Mouse (Mus musculus) forebrain, embryonic 13.5 days (tissue): ENCODE data around the gene Xpnpep3. TPM values are rescaled to one million over a fixed set of nuclear protein-coding genes. Genes with fewer than 3 reads are reported as not detected.
"Not testable (repeated sequence)": the region's sequence is repeated elsewhere in the genome, so short reads cannot be mapped to it uniquely, and the experiment has no call there.

Source experiments
- ATAC-seq: fragments of 200-750 bp; cut with Nextera tagmentation; 2 replicates; pipeline ENCODE4 v1.8.0; 2017
- H3K27ac ChIP-seq: fragments of 300-500 bp; sonication (generic); 2 replicates; pipeline ENCODE4 v1.5.1; 2015; ENCODE audit warnings: inconsistent platforms, mild to moderate bottlenecking, moderate library complexity
- H3K27me3 ChIP-seq: fragments of 300-500 bp; sonication (generic); 2 replicates; pipeline ENCODE4 v1.6.1; 2015; ENCODE audit warnings: mild to moderate bottlenecking, inconsistent platforms
- H3K36me3 ChIP-seq: fragments of 300-500 bp; sonication (generic); 2 replicates; pipeline ENCODE4 v1.6.1; 2015; ENCODE audit warnings: mild to moderate bottlenecking, inconsistent platforms; ENCODE audit not compliant: poor library complexity, severe bottlenecking
- H3K4me1 ChIP-seq: fragments of 300-500 bp; sonication (generic); 2 replicates; pipeline ENCODE4 v1.6.1; 2015; ENCODE audit warnings: inconsistent platforms
- H3K4me2 ChIP-seq: fragments of 300-500 bp; sonication (generic); 2 replicates; pipeline ENCODE4 v1.6.1; 2015; ENCODE audit warnings: inconsistent platforms, mild to moderate bottlenecking, moderate library complexity
- H3K4me3 ChIP-seq: fragments of 300-500 bp; sonication (generic); 2 replicates; pipeline ENCODE4 v1.5.1; 2015; ENCODE audit warnings: mild to moderate bottlenecking, inconsistent platforms
- H3K9ac ChIP-seq: fragments of 300-500 bp; sonication (generic); 2 replicates; pipeline ENCODE4 v1.6.1; 2015; ENCODE audit warnings: mild to moderate bottlenecking, inconsistent platforms
- H3K9me3 ChIP-seq: fragments of 300-500 bp; sonication (generic); replicated peaks from 2 replicates; pipeline ENCODE4 v1.6.1; 2016; ENCODE audit warnings: inconsistent platforms
- WGBS: fragments of 180-500 bp; shearing (Covaris S2); methylation state at CpG from one replicate; pipeline ENCODE4 v1.1.7; 2015; 5-methylcytosine and 5-hydroxymethylcytosine counted together
- polyA plus RNA-seq: library from polyadenylated mRNA; unstranded; fragments of >200 nt; fragmentation: Nextera tagmentation; extraction: Ambion mirVana; gene quantifications from 2 replicates; pipeline ENCODE4 v1.2.1, GENCODE M21; 2015

Xpnpep3 gene
- polyA plus RNA-seq, 1 experiment from 2014 or later = 8.4 TPM

DNA sequence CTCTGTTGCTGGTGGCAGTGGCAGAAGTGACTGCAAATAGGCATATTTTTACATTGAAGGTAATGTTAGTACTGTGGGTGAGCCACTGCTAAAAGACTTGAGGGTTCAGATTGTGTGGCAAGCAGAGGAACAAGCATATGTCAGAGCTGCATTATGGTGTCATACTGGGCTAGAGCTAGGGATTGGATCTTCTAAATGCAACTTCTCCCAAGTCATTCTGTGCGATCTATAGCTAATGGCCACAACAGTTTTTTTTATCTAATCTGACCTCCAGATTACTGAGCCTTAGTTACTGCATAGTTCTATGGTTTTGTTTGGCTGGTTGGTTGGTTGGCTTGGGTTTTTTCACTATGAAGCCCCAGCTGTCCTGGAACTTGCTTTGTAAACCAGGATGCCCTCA, 8.3 kb downstream of the Xpnpep3 start, which contains the start of gene Dnajb7:
Dnajb7 (minus strand) TSS at position 101 of the 400 bp plus-strand sequence.
- H3K4me2 ChIP-seq = no peak within 1 kb of the TSS
- H3K36me3 ChIP-seq = 0 out of 2 replicates have a peak, but pooled peaks cover 4% of the 10 kb centered on the region
- no peak within 1 kb of the TSS for H3K4me3 ChIP-seq
- H3K27ac ChIP-seq = no peak within 1 kb of the TSS
- no peak within 1 kb of the TSS for H3K9ac ChIP-seq
- 100% methylated on average over 1 of the region's 1 CpGs for WGBS
- H3K4me1 ChIP-seq = no peaks in the 10 kb centered on the region
- H3K27me3 ChIP-seq = no peaks in the 10 kb centered on the region
- H3K9me3 ChIP-seq = no peaks in the 10 kb centered on the region
- no peak for ATAC-seq

DNA sequence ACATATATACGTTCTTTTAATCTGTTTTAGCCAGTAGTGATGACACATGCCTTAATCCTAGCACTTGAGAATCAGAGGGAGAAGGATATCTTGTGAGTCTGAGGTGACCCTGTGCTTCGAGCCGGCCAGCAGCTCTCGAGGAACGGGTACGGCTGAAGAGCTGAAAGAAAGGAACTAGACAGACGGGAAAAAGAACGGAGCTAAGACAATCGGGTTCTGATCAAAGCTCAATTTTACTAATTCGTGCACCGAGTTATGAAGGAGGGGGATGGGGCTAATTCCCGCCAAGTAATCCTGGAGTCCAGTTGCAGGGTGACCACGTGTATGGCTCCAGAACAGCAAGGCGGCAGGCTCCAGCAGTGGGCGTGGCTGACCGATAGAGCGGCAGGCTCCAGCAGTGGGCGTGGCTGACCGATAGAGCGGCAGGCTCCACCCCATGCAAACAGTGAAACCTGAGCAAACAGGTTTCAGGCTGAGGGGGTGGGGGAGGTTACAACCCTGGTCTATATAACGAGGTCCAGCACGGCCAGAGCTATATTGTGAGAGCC, 16.9 kb downstream of the Xpnpep3 start:
- 4% methylated on average over 22 of the region's 22 CpGs for WGBS

DNA sequence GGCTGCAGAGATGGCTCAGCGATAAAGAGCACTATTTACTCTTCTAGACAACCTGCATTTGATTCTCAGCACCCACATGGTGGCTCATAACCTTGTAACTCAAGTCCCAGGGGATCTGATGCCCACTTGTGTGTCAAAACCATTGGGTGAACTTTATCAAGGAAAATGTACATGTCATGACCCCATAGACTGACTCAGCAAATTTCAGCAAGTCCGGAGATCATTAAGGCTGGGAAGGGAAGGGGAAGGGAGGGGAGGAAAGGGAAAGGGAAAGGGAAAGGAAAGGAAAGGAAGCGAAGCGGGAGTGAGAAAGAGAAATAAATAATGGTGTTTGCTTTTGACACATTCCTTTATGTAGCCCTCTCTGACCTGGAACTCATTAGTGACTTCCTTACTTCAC, 18.1 kb downstream of the Xpnpep3 start:
- no peak overlapping the region for H3K4me3 ChIP-seq
- H3K36me3 ChIP-seq = no peaks in the 10 kb centered on the region
- peaks cover 18% of the 10 kb centered on the region for H3K4me1 ChIP-seq
- 89% methylated on average over 4 of the region's 4 CpGs for WGBS
- no peak for ATAC-seq
- H3K4me2 ChIP-seq = no peak overlapping the region
- H3K27me3 ChIP-seq = no peaks in the 10 kb centered on the region
- H3K9ac ChIP-seq = no peak overlapping the region
- H3K27ac ChIP-seq = no peak overlapping the region
- no peaks in the 10 kb centered on the region for H3K9me3 ChIP-seq

More for the DNA sequence above, 16.9 kb downstream of the Xpnpep3 start:
- not testable (repeated sequence) for H3K27me3 ChIP-seq, H3K27ac ChIP-seq, H3K36me3 ChIP-seq, H3K9me3 ChIP-seq
- Histone ChIP-seq H3K9ac (peak overlapping the region; percentile 37; the same call in 1 of the 2 replicates), H3K4me3 (peak overlapping the region; percentile 31), H3K4me2 (peak overlapping the region; percentile 58), H3K4me1 (peaks cover 18% of the 10 kb centered on the region)
- peak; percentile 30; the same call in 1 of the 2 replicates for ATAC-seq

DNA sequence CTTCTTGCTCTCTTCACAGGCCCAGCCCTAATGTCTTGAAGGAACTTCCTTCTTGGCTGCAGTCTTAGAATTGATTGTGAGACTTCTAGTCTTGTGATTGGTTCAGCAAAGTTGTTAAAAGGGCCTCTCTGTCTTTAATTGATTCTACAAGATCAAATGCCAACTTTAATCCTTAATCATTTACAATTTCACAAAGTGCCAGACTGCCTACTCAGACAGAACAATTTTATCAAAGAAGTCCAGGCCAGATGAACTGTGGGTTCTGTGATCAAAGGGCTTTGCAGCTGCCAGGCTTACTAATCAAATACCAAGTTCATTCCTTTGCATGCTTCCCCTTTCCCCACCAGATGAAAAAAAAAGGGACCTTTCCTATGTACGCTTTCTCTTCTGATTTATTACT, 21.5 kb downstream of the Xpnpep3 start:
- H3K9ac ChIP-seq = no peak overlapping the region
- H3K4me2 ChIP-seq = no peak overlapping the region
- H3K4me1 ChIP-seq = peaks cover 18% of the 10 kb centered on the region
- WGBS = 47% methylated on average over 1 of the region's 1 CpGs
- no peaks in the 10 kb centered on the region for H3K36me3 ChIP-seq
- H3K4me3 ChIP-seq = no peak overlapping the region
- no peaks in the 10 kb centered on the region for H3K27me3 ChIP-seq
- H3K9me3 ChIP-seq = no peaks in the 10 kb centered on the region
- no peak overlapping the region for H3K27ac ChIP-seq
- ATAC-seq = no peak

DNA sequence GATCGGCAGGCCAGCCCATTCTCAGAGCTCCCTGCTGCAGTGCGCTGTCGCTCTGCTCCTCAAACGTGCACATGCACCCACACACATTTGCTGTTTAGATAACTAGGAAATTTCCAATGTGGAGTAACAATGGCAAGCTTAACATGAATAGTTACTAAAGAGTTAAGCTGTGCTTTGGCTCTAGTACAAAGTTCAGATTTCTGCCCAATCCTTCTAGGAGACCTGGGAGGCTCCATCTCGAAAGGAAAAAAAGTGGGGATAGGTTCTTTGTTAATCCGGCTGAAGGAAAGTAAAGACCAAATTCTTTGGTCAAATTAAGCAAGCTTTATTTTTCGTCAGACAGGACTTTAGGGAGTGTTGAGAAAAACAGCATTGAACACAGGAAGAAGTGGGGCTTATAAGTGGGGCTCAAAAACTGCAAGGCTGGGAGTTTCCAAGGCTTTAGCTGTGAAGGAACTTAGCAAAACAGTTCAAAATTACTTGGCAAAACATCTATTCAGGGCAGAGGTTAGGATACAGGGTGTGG, 22.3 kb downstream of the Xpnpep3 start:
- Histone ChIP-seq H3K9ac (no peak overlapping the region; the same call in 1 of the 2 replicates), H3K4me2 (no peak overlapping the region), H3K4me3 (no peak overlapping the region), H3K27me3 (no peaks in the 10 kb centered on the region), H3K9me3 (no peaks in the 10 kb centered on the region), H3K36me3 (peaks cover 1% of the 10 kb centered on the region), H3K27ac (no peak overlapping the region), H3K4me1 (peaks cover 10% of the 10 kb centered on the region)
- 55% methylated on average over 7 of the region's 7 CpGs for WGBS
- ATAC-seq = no peak

DNA sequence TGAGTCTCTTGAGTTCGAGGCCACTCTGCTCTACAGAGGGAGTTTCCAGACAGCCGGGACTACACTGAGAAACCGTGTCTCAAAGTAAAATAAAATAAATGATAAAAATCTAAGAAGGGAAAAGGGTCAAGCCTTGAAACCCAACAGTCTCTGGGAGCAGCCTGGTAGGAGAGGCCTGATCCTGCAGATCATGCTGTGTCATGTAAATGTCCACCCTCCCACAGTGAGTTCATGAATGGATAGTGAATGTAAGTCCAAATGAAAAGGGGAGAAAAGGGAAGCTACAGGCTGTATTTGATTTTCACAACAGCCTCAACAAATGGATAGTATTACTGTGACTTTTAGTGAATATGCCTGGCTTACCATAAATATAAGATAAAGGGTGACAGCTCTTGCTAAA, 25.4 kb downstream of the Xpnpep3 start:
- 86% methylated on average over 3 of the region's 3 CpGs for WGBS
- Histone ChIP-seq H3K9ac (no peak overlapping the region), H3K4me2 (no peak overlapping the region), H3K36me3 (peaks cover 9% of the 10 kb centered on the region), H3K27me3 (no peaks in the 10 kb centered on the region), H3K4me1 (peaks cover 9% of the 10 kb centered on the region), H3K9me3 (no peaks in the 10 kb centered on the region), H3K27ac (no peak overlapping the region), H3K4me3 (no peak overlapping the region)
- ATAC-seq = no peak

DNA sequence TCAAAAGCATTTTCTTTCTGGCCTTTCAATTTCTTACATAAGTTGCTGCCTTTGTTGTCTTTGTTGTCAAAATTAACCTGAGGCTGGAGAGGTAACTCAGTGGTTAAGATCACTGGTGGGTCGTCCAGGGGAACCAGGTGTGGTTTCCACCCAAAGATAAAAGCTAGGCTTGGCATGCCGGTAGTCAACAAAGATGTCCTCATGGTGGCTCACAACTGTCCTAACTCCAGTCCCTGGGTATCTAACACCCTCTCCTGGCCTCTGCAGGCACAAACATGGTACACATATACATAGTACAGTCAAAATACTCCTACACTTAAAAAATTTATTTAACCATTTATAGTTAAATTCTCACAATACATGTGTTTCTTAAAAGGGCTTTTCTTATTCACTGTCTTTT, 28.0 kb downstream of the Xpnpep3 start:
- H3K9me3 ChIP-seq = no peaks in the 10 kb centered on the region
- no peak overlapping the region for H3K9ac ChIP-seq
- H3K4me2 ChIP-seq = no peak overlapping the region
- no peaks in the 10 kb centered on the region for H3K4me1 ChIP-seq
- no peak overlapping the region for H3K27ac ChIP-seq
- no peak for ATAC-seq
- H3K27me3 ChIP-seq = no peaks in the 10 kb centered on the region
- 89% methylated on average over 2 of the region's 2 CpGs for WGBS
- H3K4me3 ChIP-seq = no peak overlapping the region
- peaks cover 32% of the 10 kb centered on the region for H3K36me3 ChIP-seq

DNA sequence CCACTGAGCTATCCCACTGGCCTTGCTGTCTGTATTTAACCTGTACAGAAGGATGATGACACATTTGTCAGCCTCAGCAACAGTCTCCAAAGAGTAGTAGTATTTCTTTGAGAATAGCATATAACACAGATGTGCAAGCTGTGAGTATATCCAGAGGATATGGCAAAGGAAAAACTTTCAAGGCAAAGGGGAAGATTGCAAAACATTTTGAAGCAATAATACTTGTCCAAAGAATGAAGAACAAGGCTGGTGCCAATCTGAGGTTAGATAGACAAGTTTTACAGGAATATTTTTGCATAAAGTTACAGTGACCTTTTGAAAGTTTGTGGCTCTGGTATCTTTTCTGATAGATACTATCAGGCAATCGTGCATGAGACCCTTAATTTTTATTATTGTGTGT, 31.3 kb downstream of the Xpnpep3 start:
- 95% methylated on average over 1 of the region's 1 CpGs for WGBS
- Histone ChIP-seq H3K36me3 (peaks cover 32% of the 10 kb centered on the region), H3K27me3 (no peaks in the 10 kb centered on the region), H3K9me3 (no peaks in the 10 kb centered on the region), H3K4me1 (no peaks in the 10 kb centered on the region), H3K27ac (no peak overlapping the region), H3K4me2 (no peak overlapping the region), H3K9ac (no peak overlapping the region), H3K4me3 (no peak overlapping the region)
- no peak for ATAC-seq

DNA sequence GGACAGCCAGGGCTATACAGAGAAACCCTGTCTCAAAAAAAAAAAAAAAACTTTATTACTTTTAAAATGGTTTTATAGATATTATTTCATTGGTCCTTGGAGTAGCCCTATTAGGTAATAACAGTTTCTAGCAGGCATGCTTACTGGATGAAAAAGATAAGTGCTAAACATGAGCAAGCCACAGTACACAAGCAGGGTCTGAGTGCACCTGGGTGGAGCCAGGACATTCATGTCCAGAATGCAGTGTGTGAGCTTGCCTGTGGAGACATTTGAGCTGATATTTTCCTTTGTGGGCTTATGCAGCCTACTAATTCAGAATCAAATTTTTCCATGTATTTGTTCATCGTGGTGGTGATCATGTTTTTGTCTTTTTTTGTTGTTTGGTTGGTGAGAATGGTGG, 38.4 kb downstream of the Xpnpep3 start:
- WGBS = 97% methylated on average over 1 of the region's 1 CpGs
- H3K4me1 ChIP-seq = no peaks in the 10 kb centered on the region

DNA sequence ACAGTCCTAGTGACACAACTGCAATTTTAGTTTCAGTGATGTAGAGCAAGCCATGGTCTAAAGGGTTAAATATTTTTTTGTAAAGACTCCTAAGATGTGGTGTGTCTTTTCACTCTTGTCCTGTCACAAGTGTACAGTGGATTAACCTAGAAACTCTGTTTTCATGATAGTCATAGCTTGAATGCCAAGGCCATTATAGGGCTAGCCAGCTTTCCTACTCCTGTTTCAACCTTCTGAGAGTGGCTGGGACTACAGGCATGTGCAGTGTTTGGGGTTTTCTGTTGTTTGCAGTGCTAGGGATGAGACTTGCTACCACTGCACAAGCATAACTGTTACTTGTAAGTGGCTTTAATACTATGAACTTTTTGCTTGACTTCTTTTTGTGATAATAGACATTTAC, 39.3 kb downstream of the Xpnpep3 start:
- H3K9me3 ChIP-seq = no peaks in the 10 kb centered on the region
- ATAC-seq = no peak

More for the DNA sequence above, 38.4 kb downstream of the Xpnpep3 start:
- Histone ChIP-seq H3K27ac (no peak overlapping the region), H3K9ac (no peak overlapping the region), H3K27me3 (no peaks in the 10 kb centered on the region), H3K4me2 (no peak overlapping the region), H3K36me3 (peaks cover 17% of the 10 kb centered on the region; the same call in 1 of the 2 replicates), H3K4me3 (no peak overlapping the region), H3K9me3 (no peaks in the 10 kb centered on the region)
- ATAC-seq = no peak

DNA sequence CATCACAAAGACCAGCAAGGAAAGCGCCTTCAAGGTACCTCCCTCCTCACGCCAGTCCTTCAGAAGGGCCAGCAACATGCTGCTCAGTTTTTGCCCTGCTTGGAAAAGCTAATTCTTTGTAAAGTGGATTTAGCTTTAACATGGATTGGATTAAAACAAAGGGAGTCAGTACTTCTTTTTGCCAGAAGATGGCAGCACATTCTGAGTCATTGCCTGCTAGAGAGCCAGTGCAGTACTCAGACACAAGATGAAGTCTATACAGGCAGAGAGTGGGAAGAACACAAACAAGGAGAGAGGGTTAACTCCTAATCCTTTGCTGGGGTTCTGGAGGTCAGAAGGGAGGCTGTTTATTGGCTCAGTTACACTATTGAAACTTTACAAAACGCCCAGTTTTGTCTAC, 48.5 kb downstream of the Xpnpep3 start:
- Histone ChIP-seq H3K4me2 (no peak overlapping the region), H3K4me3 (no peak overlapping the region), H3K4me1 (no peaks in the 10 kb centered on the region), H3K36me3 (peaks cover 19% of the 10 kb centered on the region), H3K27ac (0 out of 2 replicates have a peak overlapping the region, but pooled peaks have one; percentile 19), H3K27me3 (no peaks in the 10 kb centered on the region), H3K9ac (no peak overlapping the region), H3K9me3 (no peaks in the 10 kb centered on the region)
- WGBS = 40% methylated on average over 3 of the region's 3 CpGs
- 0 out of 2 replicates have a peak, but pooled peaks have one; percentile 53 for ATAC-seq

More for the DNA sequence above, 39.3 kb downstream of the Xpnpep3 start:
- Histone ChIP-seq H3K4me1 (no peaks in the 10 kb centered on the region), H3K27me3 (no peaks in the 10 kb centered on the region), H3K9ac (no peak overlapping the region), H3K27ac (no peak overlapping the region), H3K4me3 (no peak overlapping the region), H3K4me2 (no peak overlapping the region), H3K36me3 (peaks cover 20% of the 10 kb centered on the region; the same call in 1 of the 2 replicates)

DNA sequence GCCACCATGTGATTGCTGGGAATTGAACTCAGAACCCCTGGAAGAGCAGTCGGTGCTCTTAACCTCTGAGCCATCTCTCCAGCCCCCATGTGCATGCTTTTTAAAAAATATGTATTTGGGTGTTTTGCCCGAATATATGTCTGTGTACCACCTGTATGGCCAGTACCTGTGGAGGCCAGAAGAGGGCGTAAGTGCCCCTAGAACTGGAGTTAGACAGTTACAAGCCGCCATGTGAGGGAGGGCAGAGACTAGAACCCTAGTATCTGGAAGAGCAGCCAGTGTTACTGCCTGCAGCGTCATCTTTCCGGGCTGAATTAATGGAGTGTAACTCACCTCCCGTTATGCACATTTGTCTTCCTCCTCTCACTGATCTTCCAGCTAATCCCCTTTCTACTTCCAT, 61.6 kb downstream of the Xpnpep3 start:
- ATAC-seq = no peak
- Histone ChIP-seq H3K27me3 (no peaks in the 10 kb centered on the region), H3K36me3 (peaks cover 7% of the 10 kb centered on the region; the same call in 1 of the 2 replicates), H3K27ac (no peak overlapping the region), H3K9me3 (peaks cover 5% of the 10 kb centered on the region; the same call in 1 of the 2 replicates), H3K4me3 (no peak overlapping the region), H3K9ac (no peak overlapping the region), H3K4me2 (no peak overlapping the region), H3K4me1 (no peaks in the 10 kb centered on the region)
- 89% methylated on average over 7 of the region's 7 CpGs for WGBS
